Mouse (Mus musculus) right cerebral cortex, postnatal 10 days (tissue): ENCODE data around the gene Slc5a2.

Source experiments
- DNase-seq, 2 experiments: peaks; one replicate each; pipeline ENCODE4 v3.0.0; 2021; ENCODE audit warnings: low spot score in 2 of 2

Slc5a2 gene

DNA sequence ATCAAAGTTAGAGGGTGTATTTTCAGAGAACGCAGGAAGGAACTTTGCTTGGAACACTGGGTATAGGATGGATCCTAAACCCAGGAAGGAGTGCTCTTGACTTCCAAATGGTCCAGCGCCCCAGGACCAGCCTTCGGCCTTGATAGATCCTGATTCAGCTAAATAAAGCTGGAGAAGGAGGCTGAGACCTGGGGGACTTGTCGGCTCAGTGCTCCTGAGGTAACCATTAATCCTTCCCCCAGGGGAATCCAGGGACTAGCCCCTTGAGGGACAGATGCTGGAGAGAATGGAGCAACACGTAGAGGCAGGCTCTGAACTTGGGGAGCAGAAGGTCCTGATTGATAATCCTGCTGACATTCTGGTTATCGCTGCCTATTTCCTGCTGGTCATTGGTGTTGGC is at the start of gene Slc5a2:
Slc5a2 (plus strand) TSS at position 247 of the 400 bp plus-strand sequence.
- DNase-seq: no peak

DNA sequence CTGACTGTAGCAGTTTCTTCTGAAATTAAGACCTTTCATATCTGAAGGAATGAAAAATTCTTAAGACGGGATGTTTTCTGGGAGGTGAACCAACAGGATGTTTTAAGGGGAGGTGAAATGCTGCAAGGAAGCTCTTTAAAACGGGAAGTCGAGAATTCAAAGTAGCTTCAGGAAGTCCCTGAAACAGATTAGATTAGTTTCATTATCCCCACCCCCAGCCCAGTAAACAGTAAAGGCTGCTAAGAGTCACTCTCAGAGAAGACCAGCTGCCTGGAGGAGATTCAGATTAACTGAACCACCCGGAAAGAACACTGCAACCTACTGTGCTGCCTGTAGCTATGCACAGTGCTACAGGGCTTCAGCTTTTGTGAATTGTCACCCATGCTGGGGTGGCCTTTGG is 45.5 kb upstream of the Slc5a2 start:
- DNase-seq: no peak

DNA sequence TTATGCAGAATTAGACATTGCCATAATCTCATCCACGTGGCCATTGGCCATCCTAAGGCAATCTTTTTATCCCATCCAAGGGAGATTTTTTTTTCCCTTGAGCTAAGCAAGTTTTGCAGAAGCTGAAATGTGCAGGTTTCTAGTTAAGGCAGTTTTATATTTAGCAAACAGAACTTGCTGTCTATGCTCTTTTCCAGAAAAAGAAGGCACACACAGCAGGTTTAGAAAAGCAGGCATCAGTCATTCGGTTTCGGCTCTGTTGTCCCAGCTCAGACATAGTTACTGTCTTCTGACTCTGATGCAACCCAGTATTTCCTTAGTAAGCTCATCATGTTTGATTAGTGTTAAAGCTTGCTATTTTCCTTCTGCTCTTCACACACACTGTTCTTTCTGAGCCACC is 44.5 kb upstream of the Slc5a2 start:
- DNase-seq: peak in 1 of 2 experiments; percentile 60

DNA sequence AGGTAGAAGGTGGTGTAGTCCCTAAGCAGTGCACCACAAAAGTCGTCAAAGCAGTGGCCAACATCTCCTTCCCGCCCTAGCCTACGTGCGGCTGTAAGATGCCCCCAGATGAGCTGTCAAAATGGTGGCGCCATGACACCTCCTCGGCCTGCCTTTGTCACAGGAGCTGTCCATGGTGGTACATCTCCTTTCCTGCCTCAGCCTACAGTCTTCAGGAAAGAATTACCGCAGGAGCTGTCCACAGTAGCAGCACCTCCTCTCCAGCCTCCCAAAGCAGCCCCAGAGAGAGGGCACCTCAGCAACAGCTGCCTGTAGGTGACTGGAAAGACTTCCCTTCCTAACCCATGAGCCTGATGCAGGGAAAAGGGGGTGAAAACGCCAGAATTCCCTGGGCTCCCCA is 33.7 kb upstream of the Slc5a2 start:
- no peak for DNase-seq

DNA sequence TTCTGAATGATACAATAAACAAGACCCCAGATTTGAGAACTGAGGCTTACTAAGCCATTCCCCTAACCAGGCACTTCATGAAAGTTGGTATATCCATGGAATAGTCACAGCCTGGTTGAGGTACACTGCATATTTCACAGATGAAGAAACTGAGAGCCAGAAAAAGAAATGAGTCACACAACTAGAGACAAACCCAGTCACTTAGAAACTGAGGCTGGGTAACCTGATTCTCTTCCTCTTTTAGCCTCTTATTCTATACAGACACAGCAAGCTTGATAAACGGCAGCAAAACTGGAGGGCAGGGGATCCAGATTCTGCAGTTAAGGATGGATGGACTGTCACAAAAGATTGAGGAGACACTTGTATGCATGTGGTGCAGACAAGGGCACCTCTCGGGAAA is 30.7 kb upstream of the Slc5a2 start:
- no peak for DNase-seq

DNA sequence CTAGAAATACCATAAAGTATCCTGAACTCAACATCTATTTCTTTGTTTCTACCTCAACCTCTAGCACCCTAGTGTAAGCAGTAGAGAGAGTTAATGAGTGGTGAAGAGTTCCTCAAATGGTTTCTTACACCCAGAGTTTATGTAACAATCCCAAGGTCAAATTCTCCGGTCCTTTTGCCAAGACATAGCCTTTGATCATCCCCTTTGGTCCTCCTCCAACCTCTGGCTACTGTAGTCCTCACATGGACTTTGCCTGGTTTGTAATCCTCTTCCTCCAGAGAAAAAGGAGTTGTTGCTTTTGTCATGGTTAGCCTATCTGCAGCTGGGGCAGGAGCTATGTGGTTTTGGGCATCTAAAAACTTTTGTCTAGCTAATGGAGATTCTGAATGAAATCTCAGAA is 30.0 kb upstream of the Slc5a2 start:
- peak in 1 of 2 experiments; percentile 9 for DNase-seq

DNA sequence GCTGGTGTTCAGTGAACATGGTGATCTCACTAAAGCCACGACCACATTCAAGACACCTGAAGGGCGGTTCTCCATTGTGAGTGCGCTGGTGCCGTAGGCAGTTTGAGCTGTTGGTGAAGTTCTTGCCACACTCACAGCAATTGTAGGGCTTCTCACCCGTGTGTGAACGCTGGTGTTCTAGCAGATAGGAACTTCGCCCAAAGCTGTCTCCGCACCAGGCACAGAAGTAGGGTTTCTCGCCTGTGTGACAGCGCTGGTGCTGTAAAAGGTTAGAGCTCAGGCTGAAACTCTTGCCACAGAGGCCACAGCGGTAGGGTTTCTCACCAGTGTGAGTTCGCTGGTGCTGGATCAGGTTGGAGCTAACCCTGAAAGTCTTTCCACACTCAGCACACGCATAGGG is 29.0 kb upstream of the Slc5a2 start:
- DNase-seq: no peak

DNA sequence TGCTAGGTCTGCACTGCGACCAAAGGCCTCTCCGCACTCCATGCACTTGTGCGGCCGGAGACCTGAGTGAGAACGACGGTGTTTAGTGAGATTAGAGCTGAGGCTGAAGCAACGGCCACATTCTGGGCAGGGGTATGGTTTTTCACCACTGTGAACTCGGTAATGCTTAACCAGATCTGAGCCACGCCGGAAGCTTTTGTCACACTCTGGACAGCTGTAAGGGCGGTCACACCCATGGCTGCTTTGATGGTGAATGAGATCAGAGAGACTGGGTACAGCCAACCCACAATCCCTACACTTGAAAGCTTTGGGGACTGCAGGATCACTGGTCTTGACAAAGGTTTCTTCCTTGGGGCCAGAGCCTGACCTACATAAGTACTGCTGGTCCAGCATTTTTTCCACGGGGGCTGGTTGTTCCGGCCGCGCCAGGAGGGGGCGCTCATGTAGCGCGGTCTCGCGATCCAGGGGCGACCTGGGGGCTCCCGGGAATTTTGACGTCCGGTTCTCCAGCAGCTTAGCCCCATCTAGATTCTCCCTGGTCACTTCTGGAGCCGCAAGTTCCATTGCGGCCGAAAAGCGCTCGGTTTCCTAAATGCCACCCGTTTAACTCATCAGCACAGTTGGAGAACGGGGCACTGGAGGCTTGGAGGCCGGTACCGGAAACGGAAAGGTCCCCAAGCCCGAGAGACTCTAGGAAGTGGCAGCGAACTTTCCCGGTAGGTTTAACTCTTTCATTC is 28.4 kb upstream of the Slc5a2 start, which contains the start of gene Armc5:
Armc5 (plus strand) TSS at position 487 of the 737 bp plus-strand sequence.
- peak; percentile 84 to 87 for DNase-seq

DNA sequence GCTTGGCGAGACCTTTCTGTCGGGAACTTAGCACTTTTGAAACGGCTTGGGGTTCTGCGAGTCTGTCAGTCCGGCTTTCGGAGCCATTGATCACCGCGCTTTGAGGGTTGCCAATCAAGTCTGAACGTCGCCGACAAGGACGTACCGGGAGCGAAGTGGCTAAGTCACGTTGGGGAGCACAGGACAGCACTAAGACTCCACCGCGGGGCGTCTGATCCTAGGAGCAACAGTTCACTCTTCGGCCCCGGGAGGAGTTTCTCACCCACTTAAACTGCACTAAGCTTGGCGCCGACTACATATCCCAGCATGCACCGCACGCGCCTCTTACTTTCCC is 27.9 kb upstream of the Slc5a2 start:
- no peak for DNase-seq

DNA sequence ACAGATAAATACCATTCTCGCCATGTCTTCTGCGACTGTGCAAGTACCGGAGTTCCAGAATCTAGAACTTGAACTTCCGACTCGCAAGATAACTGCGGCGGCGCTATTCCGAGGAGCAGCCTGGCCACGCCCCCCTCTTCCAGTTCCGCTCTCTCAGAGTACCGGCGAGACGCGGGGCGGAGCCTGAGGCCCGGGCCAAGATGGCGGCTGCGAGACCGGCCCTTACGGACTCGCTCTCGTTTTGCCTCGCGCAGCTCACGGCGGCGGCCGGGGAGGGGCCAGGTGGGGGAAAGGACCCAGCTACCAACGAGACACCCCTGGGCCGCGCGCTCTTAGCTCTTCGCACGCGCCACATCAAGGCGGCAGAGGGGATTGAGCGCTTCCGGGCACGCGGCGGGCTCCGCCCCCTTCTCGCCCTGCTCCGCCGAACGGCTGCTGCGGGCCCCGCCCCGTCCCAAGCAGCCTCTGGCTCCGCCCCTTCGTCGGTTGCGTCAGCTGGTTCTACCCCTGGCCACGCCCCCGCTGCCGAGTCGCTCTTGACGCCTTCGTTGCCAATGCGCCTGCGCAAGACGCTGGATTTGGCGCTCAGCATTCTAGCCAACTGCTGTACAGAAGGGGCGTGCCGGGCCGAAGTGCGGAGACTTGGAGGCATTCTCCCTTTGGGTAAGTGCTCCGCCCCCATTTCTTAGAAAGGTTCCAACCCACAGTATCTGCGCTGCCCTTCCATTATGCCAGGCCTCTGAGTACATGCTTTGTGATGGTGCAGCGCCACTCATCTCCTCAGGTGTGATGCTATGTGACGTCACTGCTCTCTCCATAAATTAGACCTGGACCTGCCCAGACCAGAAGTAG is 27.3 kb upstream of the Slc5a2 start, which contains the start of gene 9130023H24Rik:
9130023H24Rik (minus strand) TSS at position 105 of the 852 bp plus-strand sequence.
- peak; percentile 99 to 100 for DNase-seq

DNA sequence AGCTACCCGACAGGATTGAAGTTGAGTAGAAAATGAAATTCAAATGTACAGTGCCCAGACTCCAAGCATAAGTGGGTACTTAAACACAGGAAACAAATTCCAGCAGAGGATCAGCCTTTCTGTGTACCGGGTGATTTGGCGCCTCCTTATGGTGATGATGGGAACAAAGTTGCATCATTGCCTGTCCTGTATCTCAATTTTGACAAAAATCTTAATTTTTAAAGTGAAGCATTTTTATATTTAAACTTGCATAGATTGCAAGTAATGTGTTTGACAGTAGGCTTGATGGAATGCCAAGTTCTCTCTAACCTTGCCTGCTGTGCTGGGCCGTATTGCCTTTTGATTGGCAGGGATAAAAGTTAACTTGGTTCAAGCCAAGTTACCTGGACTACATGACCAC is 26.5 kb upstream of the Slc5a2 start:
- no peak for DNase-seq

DNA sequence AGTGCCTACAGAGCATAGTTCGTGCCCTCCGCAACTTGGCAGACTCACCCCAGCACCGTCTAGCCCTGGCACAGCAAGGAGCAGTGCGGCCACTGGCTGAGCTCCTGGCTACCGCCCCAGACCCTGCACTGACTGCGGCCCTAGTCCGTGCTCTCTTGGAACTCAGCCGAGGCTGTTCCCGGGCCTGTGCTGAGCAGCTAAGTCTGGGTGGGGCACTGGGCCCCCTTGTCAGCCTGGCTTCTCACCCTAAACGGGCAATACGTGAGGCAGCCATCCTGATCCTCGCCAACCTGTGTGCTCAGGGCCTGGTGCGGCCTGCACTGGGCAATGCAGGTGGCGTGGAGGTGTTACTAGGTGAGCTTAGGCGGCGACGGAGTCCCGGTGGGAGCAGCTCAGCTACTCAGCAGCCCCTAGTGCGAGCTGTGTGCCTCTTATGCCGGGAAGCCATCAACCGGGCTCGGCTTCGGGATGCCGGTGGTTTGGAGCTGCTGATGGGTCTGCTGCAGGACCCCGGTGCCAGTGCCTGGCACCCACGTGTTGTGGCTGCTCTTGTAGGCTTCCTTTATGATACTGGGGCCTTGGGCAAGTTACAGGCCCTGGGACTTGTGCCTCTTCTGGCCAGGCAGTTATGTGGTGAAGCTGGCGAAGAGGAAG is 25.2 kb upstream of the Slc5a2 start:
- DNase-seq: peak; percentile 61 to 64

DNA sequence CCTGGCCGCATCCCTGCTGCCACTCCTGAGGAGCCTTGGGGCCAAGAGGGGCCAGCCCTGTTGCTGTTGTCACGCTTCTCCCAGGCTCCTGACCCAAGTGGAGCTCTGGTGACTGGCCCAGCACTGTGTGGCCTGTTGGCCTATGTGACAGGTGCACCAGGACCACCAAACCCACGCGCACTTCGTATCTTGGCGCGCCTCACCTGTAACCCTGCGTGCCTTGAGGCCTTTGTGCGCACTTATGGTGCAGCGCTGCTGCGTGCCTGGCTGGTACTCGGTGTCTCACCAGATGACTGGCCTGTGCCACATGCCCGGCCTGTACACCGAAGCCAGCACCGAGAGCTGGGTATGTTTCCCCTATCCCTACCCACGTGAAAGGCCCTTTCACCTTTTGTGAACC is 23.1 kb upstream of the Slc5a2 start:
- no peak for DNase-seq

DNA sequence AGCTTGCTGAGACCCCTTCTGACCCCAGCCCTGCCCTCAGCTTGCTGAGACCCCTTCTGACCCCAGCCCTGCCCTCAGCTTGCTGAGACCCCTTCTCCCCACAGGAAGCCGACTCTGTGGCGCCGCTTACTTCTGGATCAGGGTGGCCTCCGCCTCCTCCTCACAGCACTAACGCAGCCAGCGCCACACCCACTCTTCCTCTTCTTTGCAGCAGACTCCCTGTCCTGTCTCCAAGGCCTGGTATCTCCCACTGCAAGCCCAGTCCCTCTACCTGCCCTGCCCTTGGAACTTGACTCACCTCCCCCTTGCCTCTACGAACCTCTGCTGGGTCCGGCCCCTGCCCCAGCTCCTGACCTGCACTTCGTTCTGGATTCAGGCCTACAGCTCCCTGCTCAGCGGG is 21.5 kb upstream of the Slc5a2 start:
- DNase-seq: no peak

DNA sequence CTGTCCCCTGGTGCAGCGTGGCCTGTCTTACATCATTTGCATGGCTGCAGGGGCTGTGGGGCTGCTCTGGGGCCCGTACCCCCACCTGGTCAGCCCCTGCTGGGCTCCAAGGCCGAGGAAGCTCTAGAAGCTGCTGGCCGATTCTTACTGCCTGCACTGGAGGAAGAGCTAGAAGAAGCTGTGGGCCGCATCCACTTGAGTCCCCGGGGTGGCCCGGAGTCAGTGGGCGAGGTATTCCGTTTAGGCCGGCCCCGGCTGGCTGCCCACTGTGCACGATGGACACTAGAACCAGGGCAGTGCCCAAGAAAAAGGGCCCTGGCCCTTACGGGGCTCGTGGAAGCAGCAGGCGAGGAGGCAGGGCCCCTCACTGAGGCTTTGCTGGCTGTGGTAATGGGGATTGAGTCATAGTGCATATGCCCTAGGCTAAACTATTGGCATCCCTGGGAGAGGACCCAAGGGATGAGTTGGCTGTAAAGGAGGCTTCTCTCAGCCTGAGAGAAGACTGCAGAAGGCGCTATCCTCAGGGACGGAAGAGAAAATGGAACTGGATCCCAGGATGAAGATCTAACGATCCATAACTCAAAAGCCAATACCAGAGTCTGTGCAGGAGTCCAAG is 20.9 kb upstream of the Slc5a2 start:
- no peak for DNase-seq

DNA sequence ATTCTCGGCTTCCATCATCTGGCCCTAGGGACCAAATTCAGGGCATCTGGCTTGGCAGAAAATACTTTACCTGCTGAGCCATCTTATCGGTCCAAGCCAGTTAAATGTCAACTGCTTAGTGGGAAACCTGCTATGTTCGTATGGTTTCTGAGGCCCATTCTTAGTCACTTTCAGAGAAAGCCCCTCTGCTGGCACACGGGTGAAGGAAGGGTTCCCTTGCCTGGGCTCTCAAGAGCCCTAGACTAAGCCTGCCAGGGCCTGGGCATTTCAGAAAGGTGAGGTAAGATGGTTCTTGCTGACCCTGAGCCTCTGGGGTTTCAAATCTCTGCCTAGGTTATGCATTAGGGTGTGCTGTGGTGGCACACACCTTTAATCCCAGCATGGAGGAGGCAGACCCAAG is 19.9 kb upstream of the Slc5a2 start:
- no peak for DNase-seq

DNA sequence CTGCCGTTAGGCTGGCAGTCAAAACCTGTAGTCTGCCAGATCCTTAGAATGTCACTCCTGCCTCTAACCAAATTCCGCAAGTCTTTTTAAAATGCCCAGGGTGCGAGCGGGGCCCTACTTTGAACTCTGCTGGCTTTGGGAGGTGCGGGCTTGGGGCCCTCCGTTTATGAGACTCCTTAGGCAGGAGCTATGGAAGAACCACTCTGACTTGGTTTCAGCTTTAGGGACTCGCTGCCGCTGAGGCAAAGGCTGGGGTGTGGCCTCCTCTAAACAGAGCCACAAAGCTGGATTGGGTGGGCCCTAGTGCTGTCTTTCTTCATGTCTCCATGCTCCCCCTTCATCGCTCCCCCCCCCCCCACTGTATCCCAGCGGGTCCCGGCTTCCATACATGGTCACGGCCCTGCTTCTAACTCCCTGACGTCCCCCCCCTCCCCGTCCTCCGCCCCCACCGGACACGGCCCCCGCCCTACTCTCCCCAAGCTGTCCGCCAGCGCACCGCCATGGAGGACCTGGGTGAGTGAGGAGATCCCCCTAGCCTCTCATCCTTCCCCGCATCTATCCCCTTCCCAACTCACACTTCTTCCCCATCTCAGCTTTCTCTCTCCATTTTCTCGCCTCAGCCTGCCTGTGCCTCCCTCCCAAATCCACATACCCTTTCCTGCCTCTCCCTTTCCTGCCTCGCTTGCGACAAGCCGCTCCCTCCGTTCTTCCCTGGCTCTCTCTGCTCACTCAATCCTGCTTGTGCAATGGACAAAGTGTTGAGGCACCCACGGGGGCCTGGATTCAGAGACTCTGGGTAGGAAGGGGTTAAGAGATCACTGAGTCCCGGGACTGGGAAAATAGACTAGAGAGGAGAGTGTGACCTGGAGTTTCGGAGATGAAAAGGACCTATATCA is 18.7 kb upstream of the Slc5a2 start, which contains the start of gene Tgfb1i1:
Tgfb1i1 (plus strand) TSS at position 317 of the 896 bp plus-strand sequence.
- peak; percentile 75 to 81 for DNase-seq

DNA sequence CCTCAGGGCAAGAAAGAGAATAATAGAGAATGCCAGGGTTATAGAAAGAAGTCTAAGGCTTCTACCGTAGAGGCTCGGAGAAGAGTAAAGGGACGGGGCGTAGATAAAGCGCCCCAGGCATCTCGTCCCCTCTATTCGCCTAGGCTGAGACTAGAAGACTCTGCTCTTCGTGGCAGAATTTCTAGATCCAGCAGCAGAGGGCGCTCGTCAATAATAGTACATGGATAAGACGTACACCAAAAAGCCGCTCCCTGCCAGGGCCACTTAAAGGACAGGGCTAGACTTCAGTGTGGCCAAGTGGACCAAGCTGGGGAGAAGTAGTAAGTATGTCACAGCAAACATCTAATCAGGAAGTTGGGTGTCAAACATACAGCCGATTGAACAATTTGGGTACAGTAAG is 18.0 kb upstream of the Slc5a2 start:
- DNase-seq: peak; percentile 93 to 94

DNA sequence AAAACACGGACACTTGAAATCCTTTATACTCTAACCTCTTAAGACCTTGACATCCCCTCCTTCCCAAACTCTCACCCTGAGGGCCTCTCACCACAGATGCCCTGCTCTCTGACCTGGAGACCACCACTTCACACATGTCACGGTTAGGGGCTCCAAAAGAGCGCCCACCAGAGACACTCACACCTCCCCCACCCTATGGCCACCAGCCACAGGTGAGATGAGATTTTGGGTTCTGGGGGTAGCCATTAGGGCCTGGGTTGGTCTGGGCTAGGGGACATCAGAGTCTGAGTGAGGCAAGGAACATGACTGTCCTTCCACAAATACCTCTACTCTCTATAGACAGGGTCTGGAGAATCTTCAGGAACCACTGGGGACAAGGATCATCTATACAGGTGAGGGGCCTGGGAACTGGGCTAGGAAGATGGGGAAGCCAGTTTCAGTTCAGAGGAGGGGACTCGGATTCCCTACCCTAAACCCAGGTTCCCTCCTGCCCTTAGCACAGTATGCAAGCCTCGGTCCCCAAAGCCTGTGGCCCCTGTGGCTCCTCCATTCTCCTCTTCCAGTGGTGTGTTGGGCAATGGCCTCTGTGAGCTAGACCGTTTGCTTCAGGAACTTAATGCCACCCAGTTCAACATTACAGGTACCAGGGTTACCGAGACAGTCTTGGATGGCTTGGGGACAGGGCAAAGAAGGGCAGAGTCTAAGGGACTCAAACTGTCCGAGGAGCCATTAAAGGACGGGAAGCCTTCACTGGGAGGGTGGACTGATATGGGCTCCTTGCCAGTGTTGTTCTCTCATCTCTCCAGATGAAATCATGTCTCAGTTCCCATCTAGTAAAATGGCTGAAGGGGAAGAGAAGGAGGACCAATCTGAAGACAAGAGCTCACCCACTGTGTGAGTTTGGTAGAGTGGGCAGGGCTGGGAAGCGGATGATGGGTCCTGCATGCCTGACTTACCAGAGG is 17.1 kb upstream of the Slc5a2 start:
- DNase-seq: no peak

DNA sequence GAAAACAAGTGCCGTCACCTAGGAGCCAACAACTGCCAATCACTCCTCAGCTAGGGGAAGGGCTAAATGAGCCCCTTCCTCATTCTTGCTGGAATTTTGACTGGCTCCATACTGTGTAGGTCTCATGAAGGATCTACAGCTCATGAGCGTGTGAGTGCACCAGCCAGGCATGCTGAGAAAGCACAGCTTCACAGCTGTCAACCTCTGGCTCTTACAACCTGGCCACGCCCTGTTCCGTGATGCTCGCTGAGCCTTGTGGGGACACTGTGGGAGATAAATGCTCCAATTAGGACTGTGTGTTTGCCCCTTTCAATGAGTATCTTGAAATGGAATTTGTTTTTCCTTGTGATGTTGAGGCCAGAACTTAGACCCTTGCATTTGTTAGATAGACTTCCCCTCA is 15.5 kb upstream of the Slc5a2 start:
- no peak for DNase-seq
